Mouse (Mus musculus): ENCODE results near the gene Slc24a3. TPM values are rescaled to one million over a fixed set of nuclear protein-coding genes. Genes with fewer than 3 reads are reported as not detected.

Slc24a3 gene
- polyA plus RNA-seq, 1 experiment: 20.5 TPM

GRCm38 (mm10) chr2:145460854-145461423, 293.4 kb downstream of the Slc24a3 start:
- no peak for TF ChIP-seq POLR2A (IDR thresholded peaks at IDR 0.05; ENCODE audit: borderline replicate concordance, extremely low read depth, insufficient read depth, insufficient read length, poor library complexity, severe bottlenecking)
- TF ChIP-seq CTCF (IDR thresholded peaks at IDR 0.05; ENCODE audit: borderline replicate concordance, extremely low read depth, insufficient read depth, insufficient read length): no peak
- peak; percentile 56 for DNase-seq (ENCODE audit: low read depth)

- TF ChIP-seq CTCF (IDR thresholded peaks at IDR 0.05; ENCODE audit: borderline replicate concordance, extremely low read depth, insufficient read depth, insufficient read length) (no peak), POLR2A (IDR thresholded peaks at IDR 0.05; ENCODE audit: borderline replicate concordance, extremely low read depth, insufficient read depth, insufficient read length, poor library complexity, severe bottlenecking) (no peak)
Observed at GRCm38 (mm10) chr2:145462253-145462652, 294.7 kb downstream of the Slc24a3 start.

GRCm38 (mm10) chr2:145468701-145469325, 301.3 kb downstream of the Slc24a3 start:
- no peak for DNase-seq (ENCODE audit: low read depth)
- no peak for TF ChIP-seq CTCF (IDR thresholded peaks at IDR 0.05; ENCODE audit: borderline replicate concordance, extremely low read depth, insufficient read depth, insufficient read length)
- TF ChIP-seq POLR2A (IDR thresholded peaks at IDR 0.05; ENCODE audit: borderline replicate concordance, extremely low read depth, insufficient read depth, insufficient read length, poor library complexity, severe bottlenecking): no peak

More at GRCm38 (mm10) chr2:145462253-145462652, 294.7 kb downstream of the Slc24a3 start:
- DNase-seq (ENCODE audit: low read depth): no peak

GRCm38 (mm10) chr2:145477484-145477883, 309.9 kb downstream of the Slc24a3 start:
- DNase-seq (ENCODE audit: low read depth): peak; percentile 13

DNA sequence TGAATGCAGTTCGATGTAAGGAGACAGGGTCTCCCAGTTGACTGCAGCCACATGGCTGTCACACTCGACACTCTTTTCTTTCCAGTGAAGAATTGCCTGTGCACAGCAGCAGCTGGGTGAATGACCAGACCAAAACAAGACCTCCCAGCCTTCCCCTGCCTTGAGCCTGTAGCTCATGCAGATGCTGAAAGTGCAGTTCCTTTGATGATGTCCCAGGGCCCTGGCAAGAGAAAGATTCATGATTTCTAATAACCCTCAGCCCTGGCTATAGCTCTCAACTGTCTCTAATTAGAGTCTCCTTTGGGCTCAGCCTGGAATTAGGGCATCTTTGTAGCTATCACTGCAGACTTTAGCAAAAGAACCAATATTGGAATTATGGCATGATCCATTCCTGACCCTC, 312.1 kb downstream of the Slc24a3 start:
- no peak for DNase-seq (ENCODE audit: low read depth)
- no peak for TF ChIP-seq POLR2A (IDR thresholded peaks at IDR 0.05; ENCODE audit: borderline replicate concordance, extremely low read depth, insufficient read depth, insufficient read length, poor library complexity, severe bottlenecking)
- no peak for TF ChIP-seq CTCF (IDR thresholded peaks at IDR 0.05; ENCODE audit: borderline replicate concordance, extremely low read depth, insufficient read depth, insufficient read length)

More at GRCm38 (mm10) chr2:145477484-145477883, 309.9 kb downstream of the Slc24a3 start:
- no peak for TF ChIP-seq CTCF (IDR thresholded peaks at IDR 0.05; ENCODE audit: borderline replicate concordance, extremely low read depth, insufficient read depth, insufficient read length)
- no peak for TF ChIP-seq POLR2A (IDR thresholded peaks at IDR 0.05; ENCODE audit: borderline replicate concordance, extremely low read depth, insufficient read depth, insufficient read length, poor library complexity, severe bottlenecking)

DNA sequence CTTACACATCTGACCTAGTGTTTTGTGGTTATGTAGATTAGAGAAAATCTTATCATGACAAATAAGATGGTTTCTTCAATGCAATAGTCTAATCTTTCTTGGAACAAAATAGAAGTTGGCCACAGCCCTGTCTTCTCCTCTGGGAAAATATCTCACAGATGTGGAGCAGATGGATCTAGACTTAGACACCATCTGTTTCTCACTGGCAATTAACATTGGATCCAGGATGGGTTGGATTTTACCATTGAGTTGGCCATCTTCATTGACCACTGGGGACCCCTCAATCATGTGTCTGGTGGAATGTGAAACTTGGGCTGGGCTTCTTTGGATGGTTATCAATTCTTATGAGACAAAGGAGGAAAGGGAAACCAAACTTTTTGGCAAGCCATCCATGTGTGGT, 332.7 kb downstream of the Slc24a3 start:
- no peak for DNase-seq (ENCODE audit: low read depth)
- TF ChIP-seq CTCF (IDR thresholded peaks at IDR 0.05; ENCODE audit: borderline replicate concordance, extremely low read depth, insufficient read depth, insufficient read length) (no peak), POLR2A (IDR thresholded peaks at IDR 0.05; ENCODE audit: borderline replicate concordance, extremely low read depth, insufficient read depth, insufficient read length, poor library complexity, severe bottlenecking) (no peak)

DNA sequence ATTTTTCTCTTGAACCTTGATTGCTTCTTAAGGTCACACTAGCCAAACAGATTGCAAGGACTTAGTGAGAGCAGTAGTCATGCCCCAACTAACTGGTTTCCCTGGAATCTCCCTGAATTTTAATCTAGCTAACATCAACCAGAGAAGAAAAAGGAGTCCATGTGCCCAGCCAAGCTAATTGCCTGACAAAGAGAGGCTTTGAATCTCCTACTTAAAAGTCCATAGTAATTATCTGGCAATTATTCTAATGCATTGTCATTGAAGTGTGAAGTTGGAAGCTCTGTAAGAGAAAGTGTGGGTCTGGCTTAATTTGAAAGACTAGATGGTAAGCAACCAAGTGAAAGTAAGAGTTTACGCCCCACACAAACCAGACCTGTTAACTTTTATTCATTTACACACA, 333.9 kb downstream of the Slc24a3 start:
- DNase-seq (ENCODE audit: low read depth): peak; percentile 59
- no peak for TF ChIP-seq POLR2A (IDR thresholded peaks at IDR 0.05; ENCODE audit: borderline replicate concordance, extremely low read depth, insufficient read depth, insufficient read length, poor library complexity, severe bottlenecking)
- TF ChIP-seq CTCF (IDR thresholded peaks at IDR 0.05; ENCODE audit: borderline replicate concordance, extremely low read depth, insufficient read depth, insufficient read length): no peak

DNA sequence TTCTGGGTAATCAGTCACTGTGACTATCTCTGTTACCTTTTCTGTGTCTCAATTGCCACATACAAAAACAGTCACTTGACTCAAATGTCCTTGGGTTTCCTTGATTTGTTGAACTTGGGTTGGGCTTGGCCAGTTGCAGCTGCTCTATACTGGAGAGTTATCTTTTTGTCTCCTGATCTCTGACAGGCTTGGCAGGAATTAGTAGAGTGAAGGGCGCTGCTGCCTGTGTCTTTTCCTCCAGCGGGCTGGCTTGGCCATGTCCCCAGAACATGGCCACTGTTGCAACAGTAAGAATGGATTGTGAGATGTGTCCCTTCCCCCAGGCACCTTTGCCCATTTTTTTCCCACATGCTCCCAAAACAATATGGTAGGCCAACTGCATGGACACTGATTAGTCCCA, 340.1 kb downstream of the Slc24a3 start:
- no peak for TF ChIP-seq CTCF (IDR thresholded peaks at IDR 0.05; ENCODE audit: borderline replicate concordance, extremely low read depth, insufficient read depth, insufficient read length)
- TF ChIP-seq POLR2A (IDR thresholded peaks at IDR 0.05; ENCODE audit: borderline replicate concordance, extremely low read depth, insufficient read depth, insufficient read length, poor library complexity, severe bottlenecking): no peak
- no peak for DNase-seq (ENCODE audit: low read depth)

GRCm38 (mm10) chr2:145510650-145511225, 343.2 kb downstream of the Slc24a3 start:
- no peak for TF ChIP-seq POLR2A (IDR thresholded peaks at IDR 0.05; ENCODE audit: borderline replicate concordance, extremely low read depth, insufficient read depth, insufficient read length, poor library complexity, severe bottlenecking)
- no peak for TF ChIP-seq CTCF (IDR thresholded peaks at IDR 0.05; ENCODE audit: borderline replicate concordance, extremely low read depth, insufficient read depth, insufficient read length)
- no peak for DNase-seq (ENCODE audit: low read depth)

DNA sequence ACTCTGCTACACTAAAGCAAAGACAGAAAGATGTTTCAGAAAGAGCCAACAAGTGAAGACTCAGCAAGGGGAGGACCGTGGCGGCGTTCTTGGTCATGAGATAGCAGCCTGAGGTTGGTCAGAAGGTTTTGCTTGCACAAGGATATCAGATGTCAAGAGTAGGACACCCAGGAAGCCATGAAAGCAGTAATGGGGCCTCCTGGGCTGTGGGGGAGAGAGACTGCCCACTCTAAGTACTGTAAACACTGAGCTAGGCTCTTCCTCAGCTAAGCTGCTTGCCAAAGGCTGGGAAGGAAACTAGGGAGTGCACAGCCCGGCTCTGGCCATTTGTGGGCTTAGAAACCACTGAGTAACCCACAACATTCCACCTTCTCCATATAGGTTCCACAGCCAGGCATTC, 348.4 kb downstream of the Slc24a3 start:
- TF ChIP-seq POLR2A (IDR thresholded peaks at IDR 0.05; ENCODE audit: borderline replicate concordance, extremely low read depth, insufficient read depth, insufficient read length, poor library complexity, severe bottlenecking): no peak
- no peak for TF ChIP-seq CTCF (IDR thresholded peaks at IDR 0.05; ENCODE audit: borderline replicate concordance, extremely low read depth, insufficient read depth, insufficient read length)
- no peak for DNase-seq (ENCODE audit: low read depth)

- DNase-seq (ENCODE audit: low read depth): peak; percentile 84
- TF ChIP-seq POLR2A (IDR thresholded peaks at IDR 0.05; ENCODE audit: borderline replicate concordance, extremely low read depth, insufficient read depth, insufficient read length, poor library complexity, severe bottlenecking) (no peak), CTCF (IDR thresholded peaks at IDR 0.05; ENCODE audit: borderline replicate concordance, extremely low read depth, insufficient read depth, insufficient read length) (peak; percentile 88)
Observed at GRCm38 (mm10) chr2:145517346-145517745, 349.8 kb downstream of the Slc24a3 start.

Data from brain, embryonic 14.5 days (tissue).